Mouse (Mus musculus): ENCODE data around the gene Lcn8.

GRCm38 (mm10) chr2:25639890-25640289 is 13.0 kb upstream of the Lcn8 start:
- TF ChIP-seq FLI1 (IDR thresholded peaks at IDR 0.05; ENCODE audit: low read length) (no peak), GATA1 (IDR thresholded peaks at IDR 0.05; ENCODE audit: borderline replicate concordance, low read length) (no peak)

Data from megakaryocyte, embryonic 14.5 days (primary cell).